Mouse (Mus musculus) adrenal gland, adult 8-10 months (tissue): Measurements from ENCODE around the gene 3110082I17Rik. TPM values are rescaled to one million over a fixed set of nuclear protein-coding genes. Genes with fewer than 3 reads are reported as not detected.

ENCODE experiments used
- DNase-seq: peaks from one replicate; pipeline ENCODE4 v3.0.0; 2022
- total RNA-seq, 4 experiments: library from RNA; stranded (reverse); gene quantifications; 2 replicates each; pipeline ENCODE4 v1.2.4; 2022

The 3110082I17Rik gene
- total RNA-seq, 4 experiments from 2014 or later: 7.3 to 20.6 (median 14.4) TPM

DNA sequence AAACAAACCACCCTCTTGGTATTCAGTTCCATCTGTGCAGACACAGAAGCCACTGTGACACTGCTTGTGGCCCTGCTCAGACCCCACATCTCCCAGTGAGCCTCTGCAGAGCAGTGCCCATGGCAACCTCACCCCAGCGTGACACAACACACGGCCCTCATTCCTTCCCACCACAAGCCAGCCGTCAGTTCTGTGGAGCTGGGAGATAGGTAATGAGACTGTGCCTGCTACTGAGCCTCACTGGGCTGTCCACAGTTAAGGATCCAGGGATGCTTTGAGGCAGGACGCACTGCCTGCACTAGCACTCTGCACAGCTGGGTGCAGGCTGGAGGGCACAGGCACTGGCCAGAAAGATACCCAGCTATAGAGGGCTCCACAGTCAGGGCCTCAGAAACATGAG, 10.4 kb downstream of the 3110082I17Rik start:
- DNase-seq: no peak

DNA sequence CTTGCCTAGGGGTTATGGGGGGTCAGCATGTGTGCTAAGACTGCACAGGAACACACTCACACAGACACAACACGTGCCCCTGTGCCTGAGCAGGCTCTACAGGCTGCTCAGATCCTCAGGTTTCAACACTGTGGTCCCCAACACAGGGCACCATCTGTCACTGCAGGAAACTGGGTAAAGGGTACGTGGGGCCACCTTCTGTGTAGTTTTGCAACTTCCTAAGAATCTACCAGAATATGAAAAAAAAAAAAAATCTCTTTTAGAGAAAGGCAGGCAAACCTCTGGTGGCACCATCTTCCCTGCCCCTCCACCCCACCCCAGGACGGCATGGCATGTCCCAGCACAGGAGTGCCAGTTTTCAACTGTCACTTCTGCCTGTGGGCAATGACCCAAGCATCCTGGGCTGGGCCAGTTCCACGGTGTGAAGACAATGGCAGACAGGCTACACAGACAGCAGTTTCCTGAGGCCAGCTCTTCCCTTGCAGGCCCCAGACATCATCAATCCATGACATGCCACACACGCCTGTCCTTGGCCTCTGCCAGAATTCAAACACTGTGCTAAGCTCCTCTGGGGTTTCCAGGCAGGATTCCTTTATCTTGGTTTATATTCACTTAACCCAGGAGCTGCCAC, 11.1 kb downstream of the 3110082I17Rik start:
- peak; percentile 45 for DNase-seq

DNA sequence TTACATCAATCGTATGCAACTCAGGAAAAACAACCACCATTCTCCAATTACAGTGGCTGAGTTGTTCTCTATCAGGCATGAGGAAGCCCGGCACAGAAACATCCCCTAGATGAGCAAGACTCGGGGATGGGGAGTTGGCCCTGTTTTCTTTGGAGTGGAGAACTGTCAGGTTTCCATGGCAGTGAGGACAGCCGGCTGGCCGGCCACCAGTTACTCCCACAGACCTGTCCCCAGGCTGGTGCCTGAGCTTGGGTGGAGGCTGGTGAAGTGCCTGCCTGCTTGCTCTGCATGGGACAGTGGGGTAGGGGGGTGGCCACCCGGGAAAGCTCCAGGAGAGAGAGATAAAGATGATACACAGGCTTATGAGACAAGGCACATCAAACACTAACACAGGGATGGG, 12.3 kb downstream of the 3110082I17Rik start:
- DNase-seq: no peak

DNA sequence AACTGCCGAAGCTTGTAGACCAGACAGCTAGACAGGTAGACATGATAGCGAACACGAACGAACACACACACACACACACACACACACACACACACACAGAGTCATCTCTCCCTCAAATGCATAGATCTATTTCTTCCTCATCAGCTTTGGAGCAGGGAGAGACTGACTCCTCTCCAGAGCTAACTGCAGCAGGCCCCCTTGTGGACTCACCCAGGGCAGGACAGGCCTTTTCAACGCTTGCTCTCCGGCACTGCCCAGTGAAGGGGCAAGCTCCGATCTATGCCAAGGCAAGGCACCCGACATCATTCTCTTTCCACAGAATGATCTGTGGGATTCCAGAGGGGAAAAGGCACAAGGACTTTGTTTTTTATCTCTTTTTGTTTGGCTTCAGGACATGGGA, 15.1 kb downstream of the 3110082I17Rik start:
- DNase-seq: no peak

DNA sequence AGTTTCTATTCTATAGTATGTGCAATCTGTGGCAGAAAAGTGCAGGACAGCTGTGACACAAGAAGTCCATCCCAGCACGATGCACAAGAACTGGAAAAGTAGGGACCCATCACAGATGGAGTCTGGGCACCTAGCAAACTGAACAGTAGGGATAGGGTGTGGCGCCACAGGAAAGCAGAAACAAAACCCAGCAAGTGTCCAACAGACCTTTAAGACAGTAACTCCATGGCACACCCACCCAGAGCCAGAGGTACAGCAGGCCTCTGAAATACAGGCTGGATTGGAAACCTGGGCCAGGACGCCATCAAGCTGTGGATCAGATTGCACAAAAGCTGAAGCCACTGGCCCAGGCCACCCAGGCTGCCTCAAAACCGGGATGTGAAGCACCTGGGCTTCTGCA, 17.4 kb downstream of the 3110082I17Rik start:
- DNase-seq: no peak

DNA sequence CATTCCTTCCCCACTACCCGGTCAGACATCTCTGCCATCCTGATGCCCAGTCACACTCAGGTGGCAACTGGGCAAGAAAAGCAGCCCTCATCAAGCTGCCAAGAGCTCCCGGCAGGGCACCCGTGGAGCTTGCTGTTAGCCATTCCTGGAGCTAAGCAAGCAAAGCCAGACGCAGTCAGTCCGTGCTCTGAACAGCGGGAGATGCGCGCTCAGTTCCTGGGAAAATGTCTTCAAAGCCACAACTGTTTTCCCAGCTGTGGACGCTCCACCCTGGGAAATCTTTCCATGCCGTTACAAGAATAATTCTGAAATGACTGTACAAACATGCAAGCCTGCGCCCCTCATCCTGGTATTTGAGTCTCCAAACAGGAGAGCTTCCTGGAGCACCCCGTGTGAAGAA, 17.9 kb downstream of the 3110082I17Rik start:
- DNase-seq: no peak

DNA sequence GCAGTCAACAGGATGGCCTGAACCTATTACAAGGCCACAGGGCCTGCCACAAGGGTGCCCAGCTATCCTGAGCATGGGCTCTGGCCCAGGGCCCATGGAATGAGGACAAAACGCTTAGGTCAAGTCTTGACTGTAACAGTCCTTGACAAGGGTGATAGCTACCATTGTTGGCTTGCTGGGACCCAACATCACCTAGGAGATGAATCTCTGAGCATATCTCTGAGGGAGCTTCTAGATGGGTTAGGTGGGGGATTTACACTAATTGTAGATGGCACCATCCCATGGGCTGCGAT, 18.7 kb downstream of the 3110082I17Rik start:
- DNase-seq: no peak

DNA sequence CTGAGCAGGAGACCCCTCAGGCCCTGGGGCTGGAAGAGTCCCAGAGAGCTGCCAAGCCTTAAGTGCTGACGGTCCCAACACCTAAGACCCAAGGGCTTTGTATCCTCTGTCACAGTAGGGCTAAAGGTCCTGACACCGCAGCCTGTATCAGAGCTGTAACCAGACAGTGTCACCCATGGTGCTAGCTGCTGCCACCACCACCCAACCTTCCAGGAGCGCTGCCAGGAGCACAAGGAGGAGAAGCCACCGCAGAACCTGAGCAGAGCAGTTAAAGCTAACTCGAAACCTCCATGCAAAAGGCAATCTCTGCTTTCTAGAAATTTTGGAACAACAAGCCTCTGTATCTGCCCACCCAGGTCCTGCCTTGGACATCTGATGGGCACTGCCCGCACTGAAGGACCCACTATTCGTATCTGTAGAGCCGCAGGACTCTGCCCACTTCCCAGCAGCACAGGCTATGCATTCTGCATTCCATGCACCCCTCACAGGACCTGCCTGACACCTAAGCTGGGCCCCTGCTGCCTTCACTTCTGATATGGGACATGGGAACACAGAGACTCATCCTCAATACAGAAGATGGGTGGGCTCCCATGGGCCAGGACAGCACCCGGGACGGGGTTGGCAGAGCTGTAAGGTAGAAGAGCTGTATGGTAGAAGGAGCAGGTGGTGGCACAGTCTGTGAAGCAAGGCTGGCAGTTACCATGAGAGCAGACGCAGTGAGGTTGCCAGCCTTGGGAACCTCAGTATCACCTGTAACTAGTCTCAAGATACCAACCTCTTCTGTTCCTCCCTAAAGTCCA, 19.2 kb downstream of the 3110082I17Rik start:
- DNase-seq: no peak

DNA sequence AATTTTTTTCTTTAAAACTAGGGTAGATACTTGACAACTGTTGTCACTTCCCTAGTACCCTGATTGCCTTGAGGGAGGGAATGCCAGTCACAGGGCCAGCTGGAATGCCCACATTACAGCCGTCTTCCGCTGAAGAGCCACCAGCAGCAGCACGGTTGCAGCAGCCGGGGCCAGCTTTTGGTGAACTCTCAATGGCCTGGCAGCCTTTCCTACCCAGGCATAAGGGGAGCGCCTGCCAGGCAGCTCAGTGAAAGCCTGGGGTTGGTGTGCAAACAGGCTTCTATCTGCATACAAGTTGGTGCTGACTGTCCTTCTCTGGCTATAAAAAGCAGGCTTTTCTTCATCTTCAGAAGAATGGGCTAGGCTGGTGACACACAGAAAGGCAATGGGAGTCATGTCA, 19.9 kb downstream of the 3110082I17Rik start:
- no peak for DNase-seq

DNA sequence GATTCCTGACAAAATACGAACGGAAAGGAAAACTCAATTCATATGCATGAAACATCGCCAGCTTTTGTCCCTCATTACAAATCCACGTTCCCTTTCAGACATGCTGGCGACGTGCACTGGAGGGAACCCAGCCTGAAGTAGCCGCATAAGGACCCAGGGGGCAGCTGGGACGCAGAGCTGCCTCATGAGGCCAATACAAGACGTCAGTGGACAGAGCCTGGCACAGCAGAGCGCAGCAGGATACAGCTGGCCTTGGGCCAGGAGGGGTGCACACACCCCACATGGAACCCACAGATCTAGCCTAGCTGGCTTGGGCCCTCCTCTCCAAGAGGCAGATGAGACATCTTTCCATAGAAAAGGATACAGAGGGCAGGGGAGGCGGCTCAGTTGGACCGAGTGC, 21.9 kb downstream of the 3110082I17Rik start:
- DNase-seq: no peak

DNA sequence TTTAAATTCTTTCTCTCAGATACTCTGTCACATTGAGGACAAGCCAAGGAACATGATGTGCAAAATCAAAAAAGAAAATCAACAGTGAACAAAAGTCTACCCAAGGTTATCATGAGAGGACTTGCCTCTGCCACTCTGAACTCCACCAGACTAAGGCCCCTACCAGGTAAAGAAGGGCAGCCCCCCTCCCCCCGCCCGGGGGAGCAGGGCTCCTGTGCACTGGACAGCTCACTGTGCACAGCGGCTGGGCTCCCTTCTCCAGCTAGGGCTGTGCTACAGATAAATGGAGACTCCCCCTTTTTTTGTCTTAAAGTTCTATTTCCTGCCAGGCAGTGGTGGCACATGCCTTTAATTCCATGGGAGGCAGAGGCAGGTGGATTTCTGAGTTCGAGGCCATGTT, 22.6 kb downstream of the 3110082I17Rik start:
- no peak for DNase-seq

DNA sequence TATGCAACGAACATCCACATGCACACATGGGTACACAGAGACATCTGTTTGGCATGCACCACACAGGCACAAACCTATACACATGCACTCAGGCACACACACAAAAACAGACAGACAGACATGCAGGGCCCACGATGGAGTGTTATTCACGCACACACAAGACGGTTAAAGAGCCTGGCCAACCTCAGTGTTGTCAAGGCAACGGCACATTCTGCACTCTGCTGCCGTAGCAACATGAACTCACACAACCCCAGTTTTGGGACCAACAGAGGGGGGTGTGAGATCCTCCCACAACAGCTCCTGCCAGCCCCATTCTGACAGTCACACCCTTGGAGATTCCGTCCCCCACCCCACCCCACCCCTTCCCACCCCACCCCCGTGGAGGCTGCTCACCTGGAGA, 25.4 kb downstream of the 3110082I17Rik start:
- DNase-seq: no peak

DNA sequence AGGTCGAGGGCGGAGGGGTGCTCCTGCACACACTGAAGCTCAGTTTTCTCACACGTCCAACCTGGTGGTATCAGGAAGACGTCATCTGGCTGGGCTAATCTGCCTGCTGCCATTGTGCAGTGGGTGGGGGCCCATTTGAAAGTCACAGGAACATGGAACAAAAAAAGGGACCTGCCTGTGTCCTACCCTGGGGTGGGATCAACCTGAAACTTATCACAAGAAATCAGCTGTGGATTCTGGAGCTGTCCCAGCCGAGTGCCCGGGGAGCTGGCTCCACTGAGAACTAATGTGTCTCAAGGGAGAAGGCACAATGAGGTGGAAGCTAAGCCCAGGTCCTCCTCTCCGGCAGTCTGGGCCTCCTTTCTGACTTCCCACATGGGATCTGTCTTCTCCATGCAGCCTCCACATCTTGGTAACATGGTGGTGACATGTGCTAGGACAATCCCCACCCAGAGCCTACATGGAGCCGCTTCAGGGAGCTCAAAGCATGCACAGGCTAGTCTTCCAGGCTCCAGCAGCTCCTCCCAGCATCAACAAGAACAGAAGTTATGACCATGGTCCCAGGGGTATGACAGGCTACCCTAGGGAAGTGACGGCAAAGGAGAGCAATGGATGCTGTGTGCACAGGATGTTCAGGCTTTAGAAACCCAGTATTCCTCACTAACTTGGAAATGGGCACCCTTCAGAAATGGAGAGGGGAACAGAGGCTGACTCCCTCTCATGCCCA, 26.3 kb downstream of the 3110082I17Rik start:
- no peak for DNase-seq

DNA sequence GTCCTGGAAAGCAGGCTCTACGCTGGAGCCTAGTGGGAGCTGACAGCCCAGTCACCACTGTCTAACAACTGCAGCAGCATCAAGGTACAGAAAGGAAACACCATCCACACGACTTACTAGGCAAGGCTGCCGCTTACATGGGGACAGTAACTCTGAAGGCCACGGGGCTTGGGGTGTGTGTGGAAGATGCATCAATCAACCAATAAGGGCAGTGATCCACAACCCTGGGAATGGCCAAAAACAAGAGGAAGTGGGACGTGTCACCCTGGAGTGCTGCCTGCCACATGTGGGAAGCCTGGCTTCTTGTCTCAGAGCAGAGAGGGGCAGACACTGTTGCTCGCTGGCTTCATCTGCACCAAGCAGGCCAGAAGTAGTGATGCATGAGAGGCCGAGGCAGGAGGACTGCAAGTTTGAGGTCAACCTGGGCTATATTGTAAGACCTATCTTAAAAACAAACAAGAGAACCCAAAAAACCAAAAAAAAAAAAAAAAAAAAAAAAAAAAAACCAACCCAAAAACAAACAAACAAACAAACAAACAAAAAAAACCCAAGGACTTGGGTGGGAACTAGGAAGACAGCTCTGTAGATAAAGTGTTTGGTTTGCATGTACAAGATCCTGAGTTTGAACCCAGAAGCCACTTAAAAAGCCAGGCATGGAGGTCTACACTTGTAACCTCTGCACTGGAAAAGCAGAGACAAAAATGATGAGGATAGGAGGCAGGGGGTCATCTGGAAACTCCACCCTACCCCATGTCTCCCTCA, 27.4 kb downstream of the 3110082I17Rik start:
- no peak for DNase-seq

DNA sequence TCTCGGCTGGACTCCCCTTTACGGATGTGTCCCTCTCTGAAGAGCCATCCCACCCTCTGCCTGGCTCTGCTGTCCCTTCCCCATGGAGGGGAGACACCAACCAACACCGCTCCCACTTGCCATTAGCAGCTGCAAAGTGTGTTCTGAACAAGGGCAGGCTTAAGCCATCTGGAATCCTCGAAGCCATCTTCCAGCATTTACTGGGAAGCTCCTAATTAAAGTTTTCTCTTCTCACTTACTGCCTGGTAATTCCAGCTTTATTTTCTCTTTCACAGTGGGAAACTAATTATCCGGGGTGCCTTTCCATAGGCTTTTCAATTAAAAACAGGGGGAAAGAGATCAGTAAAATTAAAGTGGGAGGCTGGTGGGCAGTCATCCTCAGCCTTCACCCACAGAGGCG, 28.0 kb downstream of the 3110082I17Rik start:
- DNase-seq: no peak

DNA sequence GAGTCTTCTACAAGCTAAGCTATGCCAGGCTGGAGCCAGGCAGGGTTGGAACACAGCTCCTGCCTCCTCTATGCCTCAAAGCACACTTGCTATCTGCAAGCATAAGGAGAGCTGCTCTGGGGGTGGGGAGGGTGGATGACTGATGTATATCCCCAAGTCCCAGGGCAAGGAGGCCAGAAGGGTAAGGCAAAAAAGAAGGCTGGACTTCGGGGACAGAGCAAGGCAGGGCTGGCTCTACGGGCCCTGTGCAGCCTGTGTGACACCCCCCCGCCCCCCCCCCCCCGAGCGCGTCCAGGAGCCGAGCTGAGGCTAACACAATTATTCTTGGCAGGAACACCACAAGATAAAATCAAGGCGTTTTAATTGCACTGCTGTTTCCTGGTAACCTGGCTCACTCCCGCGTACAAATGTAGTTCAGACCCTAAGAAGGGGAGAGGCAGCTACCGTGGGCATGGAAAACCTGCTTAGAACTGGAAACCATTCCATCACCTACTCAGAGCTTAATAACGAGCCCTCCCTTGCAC, 30.4 kb downstream of the 3110082I17Rik start:
- no peak for DNase-seq

DNA sequence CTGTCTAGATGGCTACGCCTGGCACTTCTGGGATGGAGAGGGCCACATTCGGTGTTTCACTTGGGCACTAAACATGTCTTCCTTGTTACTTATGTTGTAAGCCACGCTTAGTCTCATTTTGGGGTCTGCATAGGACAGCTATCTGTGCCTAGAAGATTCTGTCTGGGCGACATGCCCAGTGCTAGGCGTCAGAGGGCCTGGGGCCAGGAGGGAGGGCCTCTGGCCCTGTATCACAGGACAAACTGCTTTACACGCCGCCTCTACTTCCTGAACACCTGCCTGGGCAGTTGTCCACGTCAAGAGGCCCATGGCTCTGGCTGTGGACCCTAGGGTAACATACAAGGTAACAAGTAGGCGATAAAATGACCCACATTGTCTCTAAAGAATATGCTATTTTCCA, 32.3 kb downstream of the 3110082I17Rik start:
- DNase-seq: no peak

DNA sequence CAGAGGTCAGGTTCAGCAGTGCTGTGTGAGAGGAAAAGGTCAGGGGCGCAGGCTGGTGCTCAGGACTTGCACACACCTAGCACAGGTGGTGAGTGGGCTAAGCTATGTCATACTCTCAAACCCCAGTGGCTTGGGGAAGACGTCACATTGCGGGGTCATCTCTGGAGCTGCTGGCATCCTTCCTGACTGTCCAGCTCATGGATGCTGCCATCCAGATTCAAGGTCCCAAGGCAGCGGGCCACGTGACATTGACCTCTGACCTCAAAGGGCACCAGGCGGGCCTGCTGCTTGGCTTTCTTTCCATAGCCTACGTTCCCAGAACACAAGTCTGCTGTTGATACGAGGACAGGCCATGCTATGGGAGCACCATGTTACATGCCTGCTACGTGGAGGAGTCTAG, 33.3 kb downstream of the 3110082I17Rik start:
- no peak for DNase-seq

DNA sequence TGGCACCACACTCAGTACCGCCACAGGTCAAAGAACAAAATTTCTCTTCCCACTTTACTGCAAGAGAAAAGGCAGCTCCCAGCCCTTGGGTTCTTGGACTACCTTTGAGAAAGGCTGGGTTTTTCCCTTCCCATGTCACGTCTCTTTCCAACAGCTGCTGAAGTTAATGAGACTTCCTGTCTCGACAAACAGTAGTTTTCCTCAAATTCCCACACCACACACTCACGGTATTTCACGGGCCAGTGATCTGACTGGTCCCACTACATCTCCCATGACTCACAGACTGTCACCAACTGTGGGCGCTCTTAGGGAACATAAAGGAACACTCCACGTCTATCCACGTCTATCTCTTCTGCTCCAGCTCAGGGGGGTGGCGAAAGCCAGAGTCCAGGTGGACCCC, 35.1 kb downstream of the 3110082I17Rik start:
- no peak for DNase-seq

DNA sequence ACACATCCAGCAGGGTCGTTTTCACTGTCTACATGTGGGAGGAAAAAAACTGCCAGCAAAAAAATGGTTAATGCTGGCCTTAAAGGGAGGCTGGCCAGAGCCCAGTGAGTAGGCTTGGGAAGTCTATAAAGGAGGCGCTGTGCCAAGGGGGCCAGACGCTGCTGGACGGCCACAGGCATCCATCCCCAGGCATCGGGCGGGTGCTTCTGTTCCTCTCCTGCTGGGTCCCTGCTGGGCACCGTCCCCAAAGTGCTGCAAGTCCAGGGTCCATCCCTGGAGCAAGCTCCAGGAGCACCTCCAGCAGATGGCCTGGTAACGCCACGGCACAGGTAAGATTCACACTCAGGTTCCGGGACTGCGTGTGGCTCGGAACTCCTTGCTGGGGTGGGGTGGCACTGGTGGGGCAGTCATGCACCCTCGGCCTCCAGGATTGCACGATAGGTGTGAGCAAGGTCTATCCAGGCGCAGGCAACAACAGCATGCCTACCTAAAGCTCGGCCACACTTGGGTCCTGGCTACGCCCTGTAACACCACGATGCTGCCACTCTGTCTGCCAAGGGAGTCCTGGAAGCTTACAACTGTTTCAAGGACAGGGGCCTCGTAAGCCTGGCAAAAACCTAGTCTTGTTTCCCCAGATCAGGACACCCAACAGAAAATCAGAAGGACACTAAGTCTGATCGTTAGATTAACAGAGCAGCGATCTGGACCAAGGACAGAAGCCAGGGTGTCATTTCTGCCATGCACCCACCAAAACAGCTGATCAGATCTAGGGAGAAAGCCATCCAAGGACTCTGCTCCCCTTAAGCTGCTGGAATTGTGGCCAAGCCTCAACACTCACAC, 37.1 kb downstream of the 3110082I17Rik start, which contains the start of gene Gper1:
Gene Gper1 (plus strand): TSS at position 126 of the 840 bp plus-strand sequence.
- DNase-seq: no peak

DNA sequence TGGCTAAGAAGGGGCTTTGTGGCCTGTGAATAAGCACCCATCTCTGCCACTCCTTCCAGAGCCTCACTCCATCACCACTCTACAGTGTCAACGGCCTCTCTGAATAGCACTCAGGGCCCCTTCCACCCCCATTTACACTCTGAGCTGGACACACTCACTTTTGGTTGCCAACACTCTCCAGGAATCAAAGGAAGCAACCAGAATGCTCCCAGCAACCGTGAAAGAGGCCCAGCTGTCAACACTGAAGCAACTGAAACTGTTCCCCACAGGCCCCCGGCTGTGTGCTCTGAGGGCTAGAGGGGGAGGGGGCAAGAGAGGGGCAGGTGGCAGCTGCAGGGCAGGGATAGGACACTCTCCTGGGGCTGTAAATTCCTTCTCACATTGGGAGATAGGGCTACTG, 41.7 kb downstream of the 3110082I17Rik start:
- DNase-seq: no peak

DNA sequence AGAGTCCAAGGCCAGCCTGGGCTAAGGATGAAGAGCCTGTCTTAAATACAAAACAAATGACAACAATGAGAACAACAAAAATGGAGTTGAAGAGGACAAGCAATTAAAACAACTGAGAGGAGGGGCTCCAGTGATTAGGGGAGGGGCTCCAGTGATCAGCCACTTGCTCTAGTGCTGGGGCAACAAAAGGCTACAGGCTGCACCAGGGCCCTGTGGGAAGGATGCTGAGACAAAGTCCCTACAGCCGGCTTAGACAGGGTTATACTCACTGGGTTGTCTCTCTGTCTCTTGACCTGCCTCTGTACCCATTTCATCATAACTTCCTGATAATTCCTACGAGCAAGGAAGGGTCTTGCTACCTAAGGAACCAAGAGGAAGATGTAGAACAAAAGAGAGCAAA, 42.2 kb downstream of the 3110082I17Rik start:
- no peak for DNase-seq
